Mouse (Mus musculus): Measurements from ENCODE around the gene Phactr1. TPM values are rescaled to one million over a fixed set of nuclear protein-coding genes. Genes with fewer than 3 reads are reported as not detected.

Gene Phactr1
- polyA plus RNA-seq, 1 experiment from 2014 or later = 58.4 TPM

- ATAC-seq (ENCODE audit: low read depth) = no peak
- H3K36me3 ChIP-seq (ENCODE audit: control insufficient read depth, insufficient read depth, low read length) = no peaks in the 10 kb centered on the region
- no peaks in the 10 kb centered on the region for H3K9me3 ChIP-seq (ENCODE audit: control insufficient read depth, low read length)
- no peak overlapping the region for H3K27ac ChIP-seq (ENCODE audit: low read depth, low read length)
- no peak overlapping the region for H3K9ac ChIP-seq (replicated peaks; ENCODE audit: low read depth, low read length)
- H3K4me1 ChIP-seq (ENCODE audit: control insufficient read depth, insufficient read depth, low read length) = 0 out of 2 replicates have a peak, but pooled peaks cover 3% of the 10 kb centered on the region
- H3K4me2 ChIP-seq (ENCODE audit: low read depth, low read length) = no peak overlapping the region
- H3K27me3 ChIP-seq (ENCODE audit: control insufficient read depth, insufficient read depth, low read length) = no peaks in the 10 kb centered on the region
- 88% methylated on average over 3 of the region's 3 CpGs for WGBS
- H3K4me3 ChIP-seq (ENCODE audit: low read depth, low read length) = no peak overlapping the region
These were observed 313.9 kb downstream of the Phactr1 start for GRCm38 (mm10) chr13:42994276-42994675.

- no peaks in the 10 kb centered on the region for H3K9me3 ChIP-seq (ENCODE audit: control insufficient read depth, low read length)
- no peak for ATAC-seq (ENCODE audit: low read depth)
- 32% methylated on average over 4 of the region's 4 CpGs for WGBS
- no peak overlapping the region for H3K4me2 ChIP-seq (ENCODE audit: low read depth, low read length)
- no peak overlapping the region for H3K4me3 ChIP-seq (ENCODE audit: low read depth, low read length)
- H3K36me3 ChIP-seq (ENCODE audit: control insufficient read depth, insufficient read depth, low read length) = no peaks in the 10 kb centered on the region
- H3K9ac ChIP-seq (replicated peaks; ENCODE audit: low read depth, low read length) = no peak overlapping the region
- no peaks in the 10 kb centered on the region for H3K27me3 ChIP-seq (ENCODE audit: control insufficient read depth, insufficient read depth, low read length)
- 0 out of 2 replicates have a peak, but pooled peaks cover 3% of the 10 kb centered on the region for H3K4me1 ChIP-seq (ENCODE audit: control insufficient read depth, insufficient read depth, low read length)
- 0 out of 2 replicates have a peak overlapping the region, but pooled peaks have one; percentile 28 for H3K27ac ChIP-seq (ENCODE audit: low read depth, low read length)
These were observed 315.8 kb downstream of the Phactr1 start for GRCm38 (mm10) chr13:42996188-42996587.

- Histone ChIP-seq H3K9me3 (ENCODE audit: control insufficient read depth, low read length) (no peaks in the 10 kb centered on the region), H3K27me3 (ENCODE audit: control insufficient read depth, insufficient read depth, low read length) (no peaks in the 10 kb centered on the region), H3K9ac (replicated peaks; ENCODE audit: low read depth, low read length) (no peak overlapping the region), H3K27ac (ENCODE audit: low read depth, low read length) (no peak overlapping the region), H3K36me3 (ENCODE audit: control insufficient read depth, insufficient read depth, low read length) (no peaks in the 10 kb centered on the region), H3K4me2 (ENCODE audit: low read depth, low read length) (no peak overlapping the region), H3K4me3 (ENCODE audit: low read depth, low read length) (no peak overlapping the region), H3K4me1 (ENCODE audit: control insufficient read depth, insufficient read depth, low read length) (0 out of 2 replicates have a peak, but pooled peaks cover 3% of the 10 kb centered on the region)
- ATAC-seq (ENCODE audit: low read depth) = no peak
- WGBS = 76% methylated on average over 3 of the region's 3 CpGs
These were observed 318.9 kb downstream of the Phactr1 start for GRCm38 (mm10) chr13:42999287-42999686.

- H3K4me3 ChIP-seq (ENCODE audit: low read depth, low read length) = no peak overlapping the region
- no peaks in the 10 kb centered on the region for H3K4me1 ChIP-seq (ENCODE audit: control insufficient read depth, insufficient read depth, low read length)
- H3K9ac ChIP-seq (replicated peaks; ENCODE audit: low read depth, low read length) = no peak overlapping the region
- ATAC-seq (ENCODE audit: low read depth) = no peak
- 32% methylated on average over 3 of the region's 3 CpGs for WGBS
- H3K36me3 ChIP-seq (ENCODE audit: control insufficient read depth, insufficient read depth, low read length) = no peaks in the 10 kb centered on the region
- H3K27ac ChIP-seq (ENCODE audit: low read depth, low read length) = no peak overlapping the region
- H3K4me2 ChIP-seq (ENCODE audit: low read depth, low read length) = no peak overlapping the region
- H3K9me3 ChIP-seq (ENCODE audit: control insufficient read depth, low read length) = no peaks in the 10 kb centered on the region
- no peaks in the 10 kb centered on the region for H3K27me3 ChIP-seq (ENCODE audit: control insufficient read depth, insufficient read depth, low read length)
These were observed 324.7 kb downstream of the Phactr1 start for GRCm38 (mm10) chr13:43005131-43005579.

GRCm38 (mm10) chr13:43008466-43008865 lies 328.0 kb downstream of the Phactr1 start:
- no peaks in the 10 kb centered on the region for H3K36me3 ChIP-seq (ENCODE audit: control insufficient read depth, insufficient read depth, low read length)
- 0 out of 2 replicates have a peak, but pooled peaks cover 2% of the 10 kb centered on the region for H3K4me1 ChIP-seq (ENCODE audit: control insufficient read depth, insufficient read depth, low read length)
- no peak overlapping the region for H3K27ac ChIP-seq (ENCODE audit: low read depth, low read length)
- H3K4me3 ChIP-seq (ENCODE audit: low read depth, low read length) = no peak overlapping the region
- H3K27me3 ChIP-seq (ENCODE audit: control insufficient read depth, insufficient read depth, low read length) = no peaks in the 10 kb centered on the region
- WGBS = 40% methylated on average over 5 of the region's 5 CpGs
- H3K4me2 ChIP-seq (ENCODE audit: low read depth, low read length) = no peak overlapping the region
- no peaks in the 10 kb centered on the region for H3K9me3 ChIP-seq (ENCODE audit: control insufficient read depth, low read length)
- ATAC-seq (ENCODE audit: low read depth) = no peak
- H3K9ac ChIP-seq (replicated peaks; ENCODE audit: low read depth, low read length) = no peak overlapping the region

- WGBS = 91% methylated on average over 3 of the region's 3 CpGs
- Histone ChIP-seq H3K4me2 (ENCODE audit: low read depth, low read length) (no peak overlapping the region), H3K9me3 (ENCODE audit: control insufficient read depth, low read length) (no peaks in the 10 kb centered on the region), H3K4me1 (ENCODE audit: control insufficient read depth, insufficient read depth, low read length) (0 out of 2 replicates have a peak, but pooled peaks cover 2% of the 10 kb centered on the region), H3K4me3 (ENCODE audit: low read depth, low read length) (no peak overlapping the region), H3K36me3 (ENCODE audit: control insufficient read depth, insufficient read depth, low read length) (no peaks in the 10 kb centered on the region), H3K27ac (ENCODE audit: low read depth, low read length) (no peak overlapping the region), H3K27me3 (ENCODE audit: control insufficient read depth, insufficient read depth, low read length) (no peaks in the 10 kb centered on the region), H3K9ac (replicated peaks; ENCODE audit: low read depth, low read length) (no peak overlapping the region)
- ATAC-seq (ENCODE audit: low read depth) = no peak
These were observed 329.2 kb downstream of the Phactr1 start for GRCm38 (mm10) chr13:43009596-43009995.

- Histone ChIP-seq H3K36me3 (ENCODE audit: control insufficient read depth, insufficient read depth, low read length) (no peaks in the 10 kb centered on the region), H3K9ac (replicated peaks; ENCODE audit: low read depth, low read length) (no peak overlapping the region), H3K27ac (ENCODE audit: low read depth, low read length) (no peak overlapping the region), H3K27me3 (ENCODE audit: control insufficient read depth, insufficient read depth, low read length) (no peaks in the 10 kb centered on the region), H3K4me1 (ENCODE audit: control insufficient read depth, insufficient read depth, low read length) (0 out of 2 replicates have a peak, but pooled peaks cover 2% of the 10 kb centered on the region), H3K4me3 (ENCODE audit: low read depth, low read length) (no peak overlapping the region), H3K4me2 (ENCODE audit: low read depth, low read length) (no peak overlapping the region), H3K9me3 (ENCODE audit: control insufficient read depth, low read length) (no peaks in the 10 kb centered on the region)
- ATAC-seq (ENCODE audit: low read depth) = no peak
- 53% methylated on average over 3 of the region's 3 CpGs for WGBS
These were observed 331.1 kb downstream of the Phactr1 start for GRCm38 (mm10) chr13:43011516-43011915.

GRCm38 (mm10) chr13:43013984-43014383 lies 333.6 kb downstream of the Phactr1 start:
- Histone ChIP-seq H3K9me3 (ENCODE audit: control insufficient read depth, low read length) (no peaks in the 10 kb centered on the region), H3K27me3 (ENCODE audit: control insufficient read depth, insufficient read depth, low read length) (no peaks in the 10 kb centered on the region), H3K27ac (ENCODE audit: low read depth, low read length) (no peak overlapping the region), H3K4me2 (ENCODE audit: low read depth, low read length) (no peak overlapping the region), H3K4me3 (ENCODE audit: low read depth, low read length) (no peak overlapping the region), H3K9ac (replicated peaks; ENCODE audit: low read depth, low read length) (no peak overlapping the region), H3K36me3 (ENCODE audit: control insufficient read depth, insufficient read depth, low read length) (no peaks in the 10 kb centered on the region), H3K4me1 (ENCODE audit: control insufficient read depth, insufficient read depth, low read length) (0 out of 2 replicates have a peak, but pooled peaks cover 2% of the 10 kb centered on the region)
- no peak; the same call in 1 of the 2 replicates for ATAC-seq (ENCODE audit: low read depth)
- 62% methylated on average over 4 of the region's 4 CpGs for WGBS

GRCm38 (mm10) chr13:43015768-43016167 lies 335.3 kb downstream of the Phactr1 start:
- Histone ChIP-seq H3K27ac (ENCODE audit: low read depth, low read length) (no peak overlapping the region), H3K27me3 (ENCODE audit: control insufficient read depth, insufficient read depth, low read length) (no peaks in the 10 kb centered on the region), H3K4me1 (ENCODE audit: control insufficient read depth, insufficient read depth, low read length) (0 out of 2 replicates have a peak, but pooled peaks cover 2% of the 10 kb centered on the region), H3K36me3 (ENCODE audit: control insufficient read depth, insufficient read depth, low read length) (no peaks in the 10 kb centered on the region), H3K9ac (replicated peaks; ENCODE audit: low read depth, low read length) (no peak overlapping the region), H3K9me3 (ENCODE audit: control insufficient read depth, low read length) (no peaks in the 10 kb centered on the region), H3K4me2 (ENCODE audit: low read depth, low read length) (no peak overlapping the region), H3K4me3 (ENCODE audit: low read depth, low read length) (no peak overlapping the region)
- ATAC-seq (ENCODE audit: low read depth) = no peak
- 74% methylated on average over 6 of the region's 6 CpGs for WGBS

Measured in neural tube, embryonic 14.5 days (tissue).